Mouse (Mus musculus): Measurements from ENCODE around the gene Gm49711. TPM values are rescaled to one million over a fixed set of nuclear protein-coding genes. Genes with fewer than 3 reads are reported as not detected.
"Not testable (repeated sequence)": the region's sequence is repeated elsewhere in the genome, so short reads cannot be mapped to it uniquely, and the experiment has no call there.

Gene Gm49711
- total RNA-seq, 2 experiments from 2014 or later: 0.40 TPM; not detected in 1

GRCm38 (mm10) chr16:92058644-92059620 is 816 bp downstream of the Gm49711 start:
- intact Hi-C loops (cut with DNase I): loop anchor here (2.0 to 5.0 kb wide), 4 partner anchors 97 to 228 kb away; no protein-coding TSS in a partner anchor
- DNase-seq (ENCODE audit: low spot score in 2 of 2): peak; percentile 4 to 12

GRCm38 (mm10) chr16:92060213-92060612 is 2.1 kb downstream of the Gm49711 start:
- DNase-seq (ENCODE audit: low spot score in 2 of 2): no peak
- intact Hi-C loops (cut with DNase I): no loop called here

GRCm38 (mm10) chr16:92061586-92061985 is 3.5 kb downstream of the Gm49711 start:
- intact Hi-C loops (cut with DNase I): no loop called here
- DNase-seq (ENCODE audit: low spot score in 2 of 2): no peak

DNA sequence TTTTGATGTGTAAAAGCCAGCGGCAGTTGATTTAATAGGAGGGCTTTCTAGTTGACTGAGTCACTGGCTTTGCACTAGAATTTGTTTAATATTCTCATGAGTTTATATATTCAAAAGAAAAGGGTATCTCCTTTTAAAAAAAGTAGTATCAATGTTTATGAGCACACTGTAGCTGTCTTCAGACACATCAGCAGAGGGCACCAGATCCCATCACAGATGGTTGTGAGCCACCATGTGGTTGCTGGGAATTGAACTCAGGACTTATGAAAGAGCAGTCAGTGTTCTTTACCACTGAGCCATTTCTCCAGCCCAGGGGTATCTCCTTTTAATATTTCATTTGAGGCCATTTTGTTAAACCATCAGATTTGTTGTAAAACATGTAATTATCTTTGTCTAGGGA is 4.7 kb downstream of the Gm49711 start:
- no peak for DNase-seq (ENCODE audit: low spot score in 2 of 2)
- intact Hi-C loops (cut with DNase I): no loop called here

DNA sequence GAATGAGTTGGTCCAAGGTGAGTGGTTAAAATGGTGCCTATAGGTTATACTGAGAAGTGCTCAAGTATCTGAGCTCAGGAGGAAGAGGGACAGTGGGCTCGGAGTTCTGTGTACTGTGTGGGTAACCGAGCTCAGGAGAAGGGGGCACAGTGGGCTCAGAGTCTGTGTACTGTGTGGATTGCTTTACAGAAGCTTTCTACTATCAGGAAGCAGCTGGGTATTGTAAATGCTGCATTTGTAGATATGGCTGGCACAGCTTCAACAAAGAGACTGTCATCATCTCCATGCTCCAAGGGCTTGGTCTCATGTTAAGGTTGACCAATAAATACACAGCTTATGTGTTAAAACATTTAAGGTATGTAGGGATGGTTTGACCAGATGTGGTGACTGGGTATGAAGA is 6.7 kb downstream of the Gm49711 start:
- intact Hi-C loops (cut with DNase I): no loop called here
- DNase-seq (ENCODE audit: low spot score in 2 of 2): no peak

GRCm38 (mm10) chr16:92070338-92070737 is 12.2 kb downstream of the Gm49711 start:
- no peak for DNase-seq (ENCODE audit: low spot score in 2 of 2)
- intact Hi-C loops (cut with DNase I): no loop called here

GRCm38 (mm10) chr16:92076797-92077196 is 18.7 kb downstream of the Gm49711 start:
- intact Hi-C loops (cut with DNase I): no loop called here
- no peak for DNase-seq (ENCODE audit: low spot score in 2 of 2)

DNA sequence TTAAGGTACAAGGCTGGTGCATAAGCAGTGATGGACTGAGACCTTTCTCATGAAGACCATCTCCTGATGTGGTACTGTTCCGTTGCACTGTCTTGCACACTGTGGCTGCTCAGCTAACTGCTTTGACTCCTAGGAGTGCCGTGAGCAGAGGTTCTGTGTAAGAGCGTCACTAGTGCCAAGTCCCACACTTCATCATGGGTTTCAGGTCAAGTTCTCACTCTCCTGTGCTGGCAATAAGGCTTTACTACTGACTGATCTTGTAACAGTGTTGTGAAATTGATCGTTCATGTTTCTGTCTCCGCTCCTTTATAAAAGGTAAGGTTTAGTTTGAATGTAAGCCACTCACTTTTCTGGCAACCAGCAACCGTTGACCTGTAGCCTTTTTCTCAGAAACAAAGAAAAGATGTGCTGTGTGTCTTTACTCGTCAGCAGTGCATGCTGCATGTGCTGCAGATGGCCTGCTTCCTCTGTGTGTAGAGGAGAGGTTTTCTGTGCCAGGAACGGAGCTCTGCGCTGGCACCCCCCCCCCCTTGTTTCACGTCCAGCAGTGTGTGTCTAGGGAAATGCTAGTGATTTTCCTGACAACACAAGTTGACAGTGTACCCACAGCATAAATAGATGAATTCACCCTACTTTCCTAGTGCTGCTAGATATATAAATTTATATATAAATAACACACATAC is 25.8 kb downstream of the Gm49711 start:
- no peak for DNase-seq (ENCODE audit: low spot score in 2 of 2)

GRCm38 (mm10) chr16:92089225-92089624 is 31.1 kb downstream of the Gm49711 start:
- DNase-seq (ENCODE audit: low spot score in 2 of 2): no peak
- intact Hi-C loops (cut with DNase I): no loop called here

More for the DNA sequence above, 25.8 kb downstream of the Gm49711 start:
- intact Hi-C loops (cut with DNase I): no loop called here

GRCm38 (mm10) chr16:92091876-92092275 is 33.8 kb downstream of the Gm49711 start:
- intact Hi-C loops (cut with DNase I): no loop called here
- no peak for DNase-seq (ENCODE audit: low spot score in 2 of 2)

GRCm38 (mm10) chr16:92098351-92099051 is 40.4 kb downstream of the Gm49711 start:
- intact Hi-C loops (cut with DNase I): no loop called here
- DNase-seq (ENCODE audit: low spot score in 2 of 2): no peak

- no peak for DNase-seq (ENCODE audit: low spot score in 2 of 2)
- intact Hi-C loops (cut with DNase I): no loop called here
These were observed 41.5 kb downstream of the Gm49711 start for GRCm38 (mm10) chr16:92099598-92099997.

DNA sequence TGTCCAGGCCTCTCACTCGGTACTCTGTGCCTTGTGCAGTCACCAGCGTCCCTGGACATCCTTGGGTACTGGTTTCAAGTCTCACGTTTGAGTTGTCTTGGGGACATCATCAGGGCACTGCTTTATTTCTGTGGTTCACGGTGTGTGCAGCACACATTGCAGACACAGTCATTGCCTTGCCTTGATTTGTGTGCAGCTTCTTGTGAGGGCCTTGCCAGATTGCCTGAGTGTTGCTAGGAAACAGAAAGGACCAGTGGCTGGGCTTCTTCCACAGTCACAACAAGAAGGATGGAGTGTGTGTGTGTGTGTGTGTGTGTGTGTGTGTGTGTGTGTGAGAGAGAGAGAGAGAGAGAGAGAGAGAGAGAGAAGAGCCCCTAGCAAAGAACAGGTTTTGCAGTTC is 42.0 kb downstream of the Gm49711 start:
- DNase-seq (ENCODE audit: low spot score in 2 of 2): peak; percentile 63 to 84
- intact Hi-C loops (cut with DNase I): no loop called here

- intact Hi-C loops (cut with DNase I): no loop called here
- DNase-seq (ENCODE audit: low spot score in 2 of 2): no peak
These were observed 44.0 kb downstream of the Gm49711 start for GRCm38 (mm10) chr16:92102115-92102514.

DNA sequence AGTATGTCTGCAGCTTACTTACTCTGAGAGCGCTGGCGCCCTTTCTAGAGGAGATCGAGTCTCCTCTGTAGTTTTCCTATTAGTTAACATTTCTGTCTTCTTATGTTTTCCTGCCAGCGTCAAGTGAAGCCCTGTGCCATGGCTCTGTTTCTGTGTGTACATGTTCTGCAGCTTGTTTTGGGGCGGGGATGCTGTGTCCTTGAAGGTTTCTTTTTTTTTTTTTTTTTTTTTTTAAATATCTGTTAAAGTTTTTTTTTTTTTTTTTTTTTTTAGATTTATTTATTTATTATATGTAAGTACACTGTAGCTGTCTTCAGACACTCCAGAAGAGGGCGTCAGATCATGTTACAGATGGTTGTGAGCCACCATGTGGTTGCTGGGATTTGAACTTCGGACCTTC is 44.8 kb downstream of the Gm49711 start:
- intact Hi-C loops (cut with DNase I): not testable (repeated sequence)

GRCm38 (mm10) chr16:92103572-92104331 is 45.6 kb downstream of the Gm49711 start:
- intact Hi-C loops (cut with DNase I): no loop called here
- DNase-seq (ENCODE audit: low spot score in 2 of 2): no peak

More for the DNA sequence above, 44.8 kb downstream of the Gm49711 start:
- not testable (repeated sequence) for DNase-seq (ENCODE audit: low spot score in 2 of 2)

DNA sequence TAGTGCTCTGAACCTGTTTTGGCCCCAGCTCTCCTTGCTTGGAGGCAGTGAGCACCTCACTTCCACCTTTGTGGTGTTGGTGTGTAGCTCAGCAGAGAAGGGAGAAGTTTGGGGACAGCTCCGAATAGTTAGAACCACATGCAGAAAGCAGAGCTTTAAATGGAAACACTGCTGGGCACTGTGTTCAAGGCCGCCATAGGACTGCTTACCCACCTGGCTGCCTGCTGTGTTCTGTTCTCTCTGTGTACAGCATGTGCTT is 46.1 kb downstream of the Gm49711 start:
- intact Hi-C loops (cut with DNase I): no loop called here
- DNase-seq (ENCODE audit: low spot score in 2 of 2): no peak

DNA sequence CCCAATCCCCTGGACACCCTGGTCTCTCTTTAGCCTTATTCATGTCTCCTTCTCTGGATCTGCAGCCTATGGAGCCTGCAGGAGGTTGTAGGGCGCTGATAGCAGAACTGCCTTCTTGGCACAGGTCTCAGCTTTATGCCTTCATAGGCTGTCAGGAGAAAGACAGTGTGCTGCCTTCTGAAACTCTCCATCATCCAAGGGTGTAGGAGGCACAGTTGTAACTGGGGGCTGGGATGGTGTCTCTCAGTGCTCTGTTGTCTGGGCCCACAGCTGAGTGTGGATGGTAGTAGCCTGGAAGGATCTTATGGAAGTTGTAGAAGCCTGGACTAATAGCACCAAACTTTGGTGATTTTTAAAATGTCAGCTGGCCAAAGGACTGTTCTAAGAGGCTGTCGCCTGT is 46.8 kb downstream of the Gm49711 start:
- DNase-seq (ENCODE audit: low spot score in 2 of 2): no peak
- intact Hi-C loops (cut with DNase I): no loop called here

- no peak for DNase-seq (ENCODE audit: low spot score in 2 of 2)
- intact Hi-C loops (cut with DNase I): no loop called here
These were observed 47.5 kb downstream of the Gm49711 start for GRCm38 (mm10) chr16:92105631-92106030.
